In genomic region chr1:175643496-175644265, GRCm38 (mm10) we compare ENCODE assay signal across 36 mouse cellular contexts. TPM values are rescaled to one million over a fixed set of nuclear protein-coding genes. Genes with fewer than 3 reads are reported as not detected.
A peak's percentile ranks its signal among the peaks of the same experiment; 100 is the strongest.
DNase-seq lines count a peak whose midpoint lies in the region; ATAC-seq and TF ChIP-seq lines count a peak whose summit lies in the region.
"Had no signal": no experiment of that assay in that cellular context is flagged by ENCODE, and none has a peak within 500 bp of the region (broad histone marks: within the 10 kb centered on the region; RNA-seq: fewer than 3 reads in every experiment).

No protein-coding gene starts in this region.

- no peaks in the 10 kb centered on the region for H3K36me3 ChIP-seq in thymus, adult 2 months (ENCODE audit: control insufficient read depth, insufficient read depth, low read length)
- H3K36me3 ChIP-seq in splenic B cell, adult 2 months (ENCODE audit: control insufficient read depth, insufficient read depth, low read length, poor library complexity, severe bottlenecking) = peaks cover 5% of the 10 kb centered on the region
- H3K36me3 ChIP-seq: heart, embryonic 10.5 days; heart, embryonic 15.5 days; hindbrain, embryonic 15.5 days; kidney, embryonic 15.5 days; limb, embryonic 12.5 days; liver, embryonic 15.5 days; stomach, embryonic 15.5 days had no signal

- ATAC-seq in megakaryocyte progenitor cell, adult 5-6 weeks (replicated peaks; ENCODE audit: poor library complexity) = peak; percentile 13
- no peak for ATAC-seq in inflammation-experienced regulatory T-cells, adult 6 months
- ATAC-seq: forebrain, embryonic 13.5 days had no signal

- no peaks in the 10 kb centered on the region for H3K27me3 ChIP-seq in thymus, adult 2 months (ENCODE audit: control insufficient read depth, insufficient read depth, low read length)
- no peaks in the 10 kb centered on the region for H3K27me3 ChIP-seq in splenic B cell, adult 2 months (ENCODE audit: control insufficient read depth, insufficient read depth, low read length, poor library complexity, severe bottlenecking)
- H3K27me3 ChIP-seq: forebrain, embryonic 13.5 days; heart, embryonic 15.5 days; hindbrain, embryonic 15.5 days; kidney, embryonic 15.5 days; limb, embryonic 12.5 days; liver, embryonic 15.5 days; stomach, embryonic 15.5 days had no signal

- peak overlapping the region; percentile 63; the same call in 1 of the 2 replicates for H3K27ac ChIP-seq in thymus, adult 2 months (ENCODE audit: control insufficient read depth, insufficient read depth, low read length)
- H3K27ac ChIP-seq in bone marrow, adult 2 months (ENCODE audit: control insufficient read depth, insufficient read depth, low read depth, low read length, poor library complexity) = peak overlapping the region; percentile 89
- H3K27ac ChIP-seq: forebrain, embryonic 13.5 days; heart, embryonic 10.5 days; heart, embryonic 15.5 days; hindbrain, embryonic 15.5 days; kidney, embryonic 15.5 days; left cerebral cortex, adult 2 months; limb, embryonic 12.5 days; liver, embryonic 15.5 days; stomach, embryonic 15.5 days had no signal

- TF ChIP-seq POLR2A in thymus, adult 2 months (IDR thresholded peaks at IDR 0.05; ENCODE audit: control insufficient read depth, extremely low read depth, insufficient read depth, low read length, poor library complexity) = no peak
- TF ChIP-seq POLR2A in bone marrow, adult 2 months (IDR thresholded peaks at IDR 0.05; ENCODE audit: borderline replicate concordance, control insufficient read depth, low read depth, low read length) = no peak

- TF ChIP-seq CTCF in thymus, adult 2 months (IDR thresholded peaks at IDR 0.05; ENCODE audit: borderline replicate concordance, control insufficient read depth, extremely low read depth, insufficient read depth, low read length, poor library complexity) = no peak
- no peak for TF ChIP-seq CTCF in bone marrow, adult 2 months (IDR thresholded peaks at IDR 0.05; ENCODE audit: control insufficient read depth, insufficient read depth, low read length)

- H3K4me3 ChIP-seq in thymus, adult 2 months (ENCODE audit: control insufficient read depth, insufficient read depth, low read length) = no peak overlapping the region
- H3K4me3 ChIP-seq in bone marrow, adult 2 months (replicated peaks; ENCODE audit: control insufficient read depth, low read depth, low read length) = no peak overlapping the region
- H3K4me3 ChIP-seq: forebrain, embryonic 13.5 days; heart, embryonic 10.5 days; heart, embryonic 15.5 days; hindbrain, embryonic 15.5 days; kidney, embryonic 15.5 days; left cerebral cortex, adult 2 months; limb, embryonic 12.5 days; liver, embryonic 15.5 days; stomach, embryonic 15.5 days had no signal

- no peak for DNase-seq in thymus, adult 2 months
- DNase-seq in thymus, adult 18-20 months = no peak
- DNase-seq in splenic B cell, adult 2 months (ENCODE audit: low read depth, low spot score) = peak; percentile 71
- DNase-seq in urinary bladder, adult 2 months (ENCODE audit: low spot score) = no peak
- DNase-seq in right cerebral cortex, postnatal 25 days = no peak
- DNase-seq: adrenal gland, postnatal 14 days; cerebellum, adult 2 months; cerebellum, postnatal 25 days; gastrocnemius, postnatal 10 days; kidney, adult 18-20 months; kidney, postnatal 25 days; lung, embryonic 14.5 days; lung, postnatal 36 days; midbrain, embryonic 14.5 days; thymus, postnatal 4 days had no signal

- H3K4me1 ChIP-seq in thymus, adult 2 months (replicated peaks; ENCODE audit: control insufficient read depth, insufficient read depth, low read length) = peaks cover 28% of the 10 kb centered on the region
- peaks cover 14% of the 10 kb centered on the region for H3K4me1 ChIP-seq in bone marrow, adult 2 months (ENCODE audit: control insufficient read depth, insufficient read depth, low read length)
- H3K4me1 ChIP-seq: forebrain, embryonic 13.5 days; heart, embryonic 10.5 days; heart, embryonic 15.5 days; hindbrain, embryonic 15.5 days; kidney, embryonic 15.5 days; limb, embryonic 12.5 days; stomach, embryonic 15.5 days had no signal

- 23% methylated on average over 5 of the region's 5 CpGs for WGBS in thymus, adult 2 months
- 19% methylated on average over 5 of the region's 5 CpGs for WGBS in bone marrow, adult 2 months

RNA-seq across cellular contexts. Expression of gene Fh1, which starts 18.2 kb away (rescaled TPM):
- 26.0 and 32.4 TPM in 2 replicates for polyA plus RNA-seq in thymus, adult 2 months (2012; rRNA removed)
- polyA plus RNA-seq in bone marrow, adult 2 months (2011; ENCODE audit: insufficient read depth, insufficient read length, low replicate concordance, missing spikeins) = 36.7 and 55.4 TPM in 2 replicates
- total RNA-seq in megakaryocyte progenitor cell, adult 5-6 weeks (2015) = 162 and 179 TPM in 2 replicates
- 104 and 121 TPM in 2 replicates for total RNA-seq in megakaryocyte progenitor cell, adult 5-6 weeks (2017)
- 97.5 and 98.0 TPM in 2 replicates for polyA plus RNA-seq in urinary bladder, adult 2 months (2012; rRNA removed)
- polyA plus RNA-seq in inflammation-experienced regulatory T-cells, adult 6 months (2017; shearing (Covaris generic)) = 100 to 1,000 TPM in 1 of 3 experiments, 10 to 100 TPM in 2; 48.1 to 114 (median 67.1) TPM

RNA-seq across cellular contexts. Expression of gene Kmo, which starts 23.5 kb away (rescaled TPM):
- 3.0 and 3.3 TPM in 2 replicates for polyA plus RNA-seq in thymus, adult 2 months (2012; rRNA removed)
- polyA plus RNA-seq in bone marrow, adult 2 months (2011; ENCODE audit: insufficient read depth, insufficient read length, low replicate concordance, missing spikeins) = 2.9 and 11.4 TPM in 2 replicates
- 3.0 and 3.4 TPM in 2 replicates for total RNA-seq in megakaryocyte progenitor cell, adult 5-6 weeks (2015)
- total RNA-seq in megakaryocyte progenitor cell, adult 5-6 weeks (2017) = 6.4 and 7.1 TPM in 2 replicates
- 2.0 and 2.3 TPM in 2 replicates for polyA plus RNA-seq in urinary bladder, adult 2 months (2012; rRNA removed)
- 1 to 10 TPM in 1 of 3 experiments, under 1 TPM in 2; 0.48 to 7.3 (median 0.88) TPM for polyA plus RNA-seq in inflammation-experienced regulatory T-cells, adult 6 months (2017; shearing (Covaris generic))
- total RNA-seq: layer of hippocampus, adult 18-20 months; left cerebral cortex, postnatal 25 days had no signal
- polyA plus RNA-seq: forebrain, embryonic 13.5 days; hindbrain, embryonic 15.5 days; midbrain, embryonic 14.5 days had no signal

RNA-seq across cellular contexts. Expression of gene Opn3, which starts 48.9 kb away (rescaled TPM):
- 5.3 and 8.2 TPM in 2 replicates for polyA plus RNA-seq in thymus, adult 2 months (2012; rRNA removed)
- not detected in 2 replicates for polyA plus RNA-seq in bone marrow, adult 2 months (2011; ENCODE audit: insufficient read depth, insufficient read length, low replicate concordance, missing spikeins)
- total RNA-seq in megakaryocyte progenitor cell, adult 5-6 weeks (2015) = 0.25 and 0.88 TPM in 2 replicates
- 0.30 and 0.37 TPM in 2 replicates for total RNA-seq in megakaryocyte progenitor cell, adult 5-6 weeks (2017)
- polyA plus RNA-seq in urinary bladder, adult 2 months (2012; rRNA removed) = 1.1 and 1.4 TPM in 2 replicates
- polyA plus RNA-seq in inflammation-experienced regulatory T-cells, adult 6 months (2017; shearing (Covaris generic)) = not detected

RNA-seq across cellular contexts. Expression of gene Chml, which starts 49.0 kb away (rescaled TPM):
- polyA plus RNA-seq in thymus, adult 2 months (2012; rRNA removed) = 18.3 and 45.7 TPM in 2 replicates
- polyA plus RNA-seq in bone marrow, adult 2 months (2011; ENCODE audit: insufficient read depth, insufficient read length, low replicate concordance, missing spikeins) = 1.5 and 2.6 TPM in 2 replicates
- total RNA-seq in megakaryocyte progenitor cell, adult 5-6 weeks (2015) = 9.6 and 11.8 TPM in 2 replicates
- total RNA-seq in megakaryocyte progenitor cell, adult 5-6 weeks (2017) = 16.4 and 17.1 TPM in 2 replicates
- 2.2 and 2.3 TPM in 2 replicates for polyA plus RNA-seq in urinary bladder, adult 2 months (2012; rRNA removed)
- polyA plus RNA-seq in inflammation-experienced regulatory T-cells, adult 6 months (2017; shearing (Covaris generic)) = 1 to 10 TPM in 2 of 3 experiments, under 1 TPM in 1; 0.21 to 1.1 (median 1.1) TPM

RNA-seq across cellular contexts. Expression of gene Wdr64, which starts 54.7 kb away (rescaled TPM):
- not detected in 2 replicates for polyA plus RNA-seq in thymus, adult 2 months (2012; rRNA removed)
- polyA plus RNA-seq in bone marrow, adult 2 months (2011; ENCODE audit: insufficient read depth, insufficient read length, low replicate concordance, missing spikeins) = not detected in 2 replicates
- not detected in 2 replicates for total RNA-seq in megakaryocyte progenitor cell, adult 5-6 weeks (2015)
- not detected in 2 replicates for total RNA-seq in megakaryocyte progenitor cell, adult 5-6 weeks (2017)
- not detected in 2 replicates for polyA plus RNA-seq in urinary bladder, adult 2 months (2012; rRNA removed)
- polyA plus RNA-seq in inflammation-experienced regulatory T-cells, adult 6 months (2017; shearing (Covaris generic)) = not detected
- total RNA-seq: adrenal gland, postnatal 14 days; gastrocnemius, postnatal 10 days; hematopoietic stem cell, adult 5-6 weeks; layer of hippocampus, adult 18-20 months; layer of hippocampus, postnatal 14 days; left cerebral cortex, adult 2 months; left cerebral cortex, postnatal 25 days; liver, adult 2 months had no signal
- polyA plus RNA-seq: cerebellum, adult 2 months; embryonic facial prominence, embryonic 11.5 days; forebrain, embryonic 13.5 days; heart, embryonic 10.5 days; heart, embryonic 15.5 days; hindbrain, embryonic 15.5 days; intestine, embryonic 14.5 days; limb, embryonic 12.5 days; liver, adult 2 months; liver, embryonic 15.5 days; lung, embryonic 14.5 days; midbrain, embryonic 14.5 days; neural tube, embryonic 11.5 days; stomach, embryonic 15.5 days; thymus, postnatal 0 days had no signal
